Mouse (Mus musculus): ENCODE results near the gene Tial1. TPM values are rescaled to one million over a fixed set of nuclear protein-coding genes. Genes with fewer than 3 reads are reported as not detected.

The Tial1 gene
- polyA plus RNA-seq (2015; fragmentation: Nextera tagmentation; extraction: Ambion mirVana): 23.5 and 27.4 TPM in 2 replicates

DNA sequence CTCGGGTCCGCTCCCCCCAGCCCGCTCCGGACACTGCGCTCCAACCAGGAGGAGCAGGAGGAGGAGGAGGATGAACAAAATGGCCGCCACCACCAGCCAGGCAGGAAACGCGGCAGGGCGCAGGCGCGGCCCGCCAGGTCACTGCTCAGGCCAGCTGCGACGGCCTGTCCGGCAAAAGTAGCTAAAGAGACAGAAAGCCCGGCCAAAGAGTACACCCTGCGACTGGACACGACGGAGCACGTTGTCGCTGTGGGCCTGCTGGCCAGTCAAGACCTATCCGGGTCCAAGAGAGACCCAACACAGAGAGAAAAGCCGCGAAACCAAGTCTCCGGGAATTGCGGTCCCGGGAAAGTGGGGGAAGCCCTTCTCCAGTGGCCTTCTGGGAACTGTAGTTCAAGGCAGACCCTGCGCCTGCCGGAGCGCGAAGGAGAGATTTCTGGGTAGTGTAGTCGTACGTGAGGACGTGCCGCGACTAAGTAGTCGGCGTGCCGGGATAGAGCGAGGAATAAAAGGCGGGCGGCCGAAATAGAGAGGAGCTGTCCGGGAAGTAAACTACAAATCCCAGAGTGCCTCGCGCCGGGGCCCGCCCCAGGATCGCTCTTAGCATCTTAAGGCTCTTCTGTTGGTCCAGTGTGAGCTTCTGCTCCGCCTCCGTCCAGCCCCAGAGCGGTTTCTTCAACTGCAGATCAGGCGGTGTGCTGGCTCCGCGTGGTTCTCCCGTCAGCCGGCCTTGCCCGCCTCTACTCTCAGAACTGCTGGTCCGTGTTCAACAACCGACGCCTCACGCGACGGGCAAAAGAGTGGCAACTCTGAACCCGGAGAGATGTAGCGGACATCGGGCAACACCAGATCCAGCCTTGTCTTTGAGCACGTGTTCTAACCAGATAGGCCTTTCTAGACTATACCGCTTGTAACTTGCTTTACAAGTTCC is at the start of gene Tial1:
Tial1 (minus strand) TSS at position 433 of the 931 bp plus-strand sequence.
- ATAC-seq (ENCODE audit: insufficient number of reproducible peaks, low FRiP score, low TSS enrichment, low read depth): peak; percentile 100
- H3K9me3 ChIP-seq: no peaks in the 10 kb centered on the region
- H3K9ac ChIP-seq: peak within 1 kb of the TSS; percentile 78
- H3K4me2 ChIP-seq: peak within 1 kb of the TSS; percentile 81
- peak within 1 kb of the TSS; percentile 84 for H3K4me3 ChIP-seq
- H3K4me1 ChIP-seq: peaks cover 16% of the 10 kb centered on the region
- H3K27me3 ChIP-seq: no peaks in the 10 kb centered on the region
- peak within 1 kb of the TSS; percentile 96 for H3K27ac ChIP-seq
- WGBS: under 1% methylated on average over 69 of the region's 69 CpGs
- H3K36me3 ChIP-seq: no peaks in the 10 kb centered on the region

DNA sequence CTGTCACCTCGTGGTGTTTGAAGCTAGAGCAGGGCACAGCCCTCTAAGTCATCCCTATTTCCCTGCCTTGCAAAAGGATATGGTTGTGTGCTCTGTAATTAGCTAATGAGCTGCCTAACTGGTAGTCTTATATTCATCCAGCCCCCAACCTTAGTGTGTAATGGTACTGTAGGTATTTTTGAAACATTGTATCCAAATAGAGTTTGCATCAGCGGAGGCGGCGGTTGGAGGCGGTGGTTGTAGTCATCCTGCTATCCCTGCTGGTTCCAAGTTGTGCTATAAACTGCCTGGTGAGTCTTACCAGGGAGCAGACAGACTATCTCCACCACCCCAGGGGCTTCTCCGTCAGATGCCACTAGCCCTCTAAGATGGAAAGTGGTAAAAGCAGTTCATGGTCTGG is 42.6 kb upstream of the Tial1 start:
- no peaks in the 10 kb centered on the region for H3K36me3 ChIP-seq
- H3K4me1 ChIP-seq: no peaks in the 10 kb centered on the region
- no peaks in the 10 kb centered on the region for H3K9me3 ChIP-seq
- H3K9ac ChIP-seq: no peak overlapping the region
- no peaks in the 10 kb centered on the region for H3K27me3 ChIP-seq
- ATAC-seq (ENCODE audit: insufficient number of reproducible peaks, low FRiP score, low TSS enrichment, low read depth): no peak
- no peak overlapping the region for H3K4me3 ChIP-seq
- H3K4me2 ChIP-seq: no peak overlapping the region
- WGBS: 81% methylated on average over 6 of the region's 6 CpGs
- H3K27ac ChIP-seq: no peak overlapping the region

DNA sequence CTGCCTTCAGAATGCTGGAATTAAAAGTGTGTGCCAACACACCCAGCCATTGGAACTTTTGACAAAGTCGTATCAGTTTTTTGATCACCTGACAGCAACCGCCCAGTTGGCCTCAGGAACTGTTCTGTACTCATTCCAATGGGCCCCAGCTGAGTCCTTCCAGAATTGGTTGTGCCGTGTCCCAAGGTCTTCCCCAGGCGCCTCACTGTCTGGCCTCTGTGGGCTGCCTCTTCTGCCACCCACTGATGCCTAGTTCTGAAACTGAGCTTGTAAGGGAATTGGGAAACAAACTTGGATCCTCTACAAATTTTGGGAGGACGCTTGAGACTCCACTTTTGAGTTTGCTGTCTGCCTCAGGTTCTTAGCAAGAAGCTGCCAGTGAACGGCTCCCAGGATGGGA is 38.3 kb upstream of the Tial1 start:
- WGBS: 66% methylated on average over 6 of the region's 6 CpGs
- no peak overlapping the region for H3K9ac ChIP-seq
- no peaks in the 10 kb centered on the region for H3K27me3 ChIP-seq

DNA sequence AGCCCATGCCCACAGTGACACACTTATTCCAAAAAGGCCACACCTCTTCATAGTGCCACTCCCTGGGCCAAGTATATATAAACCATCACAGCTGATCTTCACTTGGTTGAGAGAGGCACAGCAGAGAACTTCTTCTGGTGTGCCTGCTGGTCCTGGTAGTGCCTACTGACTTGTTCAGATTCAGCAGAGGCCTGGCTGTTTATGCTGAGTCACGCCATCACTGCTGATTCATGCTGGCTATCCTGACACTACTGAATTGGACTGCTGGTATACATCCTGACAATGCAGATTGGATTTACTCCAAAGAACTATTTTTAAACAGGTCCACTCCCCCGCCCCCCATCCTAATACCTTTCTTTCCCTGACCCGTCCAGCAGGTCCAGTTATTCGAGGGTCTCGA is 33.0 kb upstream of the Tial1 start:
- Histone ChIP-seq H3K27me3 (no peaks in the 10 kb centered on the region), H3K4me2 (no peak overlapping the region), H3K9ac (no peak overlapping the region), H3K4me3 (no peak overlapping the region), H3K27ac (no peak overlapping the region), H3K9me3 (no peaks in the 10 kb centered on the region), H3K36me3 (no peaks in the 10 kb centered on the region), H3K4me1 (no peaks in the 10 kb centered on the region)
- ATAC-seq (ENCODE audit: insufficient number of reproducible peaks, low FRiP score, low TSS enrichment, low read depth): no peak
- 88% methylated on average over 5 of the region's 5 CpGs for WGBS

More for the DNA sequence above, 38.3 kb upstream of the Tial1 start:
- H3K27ac ChIP-seq: no peak overlapping the region
- H3K9me3 ChIP-seq: no peaks in the 10 kb centered on the region
- H3K36me3 ChIP-seq: no peaks in the 10 kb centered on the region
- H3K4me1 ChIP-seq: no peaks in the 10 kb centered on the region
- H3K4me2 ChIP-seq: no peak overlapping the region
- no peak for ATAC-seq (ENCODE audit: insufficient number of reproducible peaks, low FRiP score, low TSS enrichment, low read depth)
- H3K4me3 ChIP-seq: no peak overlapping the region

DNA sequence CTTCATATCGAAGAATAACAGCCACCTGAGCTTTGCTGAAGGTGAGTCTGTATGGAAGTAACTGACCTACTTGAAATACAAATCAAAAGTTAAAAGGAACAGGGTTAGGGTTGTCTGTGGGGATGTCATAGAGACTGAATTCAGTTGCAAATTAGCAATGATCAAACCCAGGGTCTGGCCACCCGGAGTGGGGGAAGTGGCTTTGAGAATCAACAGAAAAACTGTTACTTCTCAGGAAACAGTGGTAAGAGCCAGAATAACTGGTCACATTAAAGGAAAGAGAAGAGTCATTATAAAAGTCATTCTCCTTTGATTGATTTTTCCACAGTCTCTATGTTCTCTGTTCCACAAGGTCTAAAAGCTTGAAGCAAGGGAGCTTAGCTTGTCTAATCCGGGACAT is 27.5 kb upstream of the Tial1 start:
- no peak overlapping the region for H3K9ac ChIP-seq
- H3K27me3 ChIP-seq: no peaks in the 10 kb centered on the region
- H3K9me3 ChIP-seq: no peaks in the 10 kb centered on the region
- WGBS: 94% methylated on average over 3 of the region's 3 CpGs
- no peaks in the 10 kb centered on the region for H3K4me1 ChIP-seq
- ATAC-seq (ENCODE audit: insufficient number of reproducible peaks, low FRiP score, low TSS enrichment, low read depth): no peak
- H3K36me3 ChIP-seq: no peaks in the 10 kb centered on the region
- no peak overlapping the region for H3K4me2 ChIP-seq
- H3K4me3 ChIP-seq: no peak overlapping the region
- H3K27ac ChIP-seq: no peak overlapping the region

DNA sequence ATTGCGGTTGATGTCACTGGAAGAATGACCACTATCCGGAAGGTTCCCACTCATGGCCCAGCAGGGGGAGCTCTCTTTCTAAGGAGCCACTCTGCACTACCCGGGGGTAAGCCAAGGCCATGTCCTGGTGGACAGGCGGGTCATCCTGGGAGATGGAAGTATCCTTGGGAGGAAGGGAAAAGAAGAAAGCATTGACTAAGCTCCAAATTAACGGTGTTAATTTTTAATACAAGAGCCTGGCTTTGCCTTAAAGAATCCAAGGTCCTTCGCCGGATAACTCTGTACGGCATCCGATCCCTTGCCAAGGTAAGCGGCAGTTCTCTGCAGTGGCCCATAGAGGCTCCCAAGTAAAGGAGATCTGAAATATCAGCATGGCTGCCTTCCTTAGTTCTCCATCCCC is 12.8 kb upstream of the Tial1 start:
- no peak for ATAC-seq (ENCODE audit: insufficient number of reproducible peaks, low FRiP score, low TSS enrichment, low read depth)
- Histone ChIP-seq H3K9ac (no peak overlapping the region), H3K27ac (no peak overlapping the region), H3K4me3 (0 out of 2 replicates have a peak overlapping the region, but pooled peaks have one; percentile 8), H3K4me2 (no peak overlapping the region), H3K9me3 (no peaks in the 10 kb centered on the region), H3K36me3 (no peaks in the 10 kb centered on the region), H3K27me3 (no peaks in the 10 kb centered on the region), H3K4me1 (no peaks in the 10 kb centered on the region)
- whole genome bisulfite sequencing: 32% methylated on average over 10 of the region's 10 CpGs

DNA sequence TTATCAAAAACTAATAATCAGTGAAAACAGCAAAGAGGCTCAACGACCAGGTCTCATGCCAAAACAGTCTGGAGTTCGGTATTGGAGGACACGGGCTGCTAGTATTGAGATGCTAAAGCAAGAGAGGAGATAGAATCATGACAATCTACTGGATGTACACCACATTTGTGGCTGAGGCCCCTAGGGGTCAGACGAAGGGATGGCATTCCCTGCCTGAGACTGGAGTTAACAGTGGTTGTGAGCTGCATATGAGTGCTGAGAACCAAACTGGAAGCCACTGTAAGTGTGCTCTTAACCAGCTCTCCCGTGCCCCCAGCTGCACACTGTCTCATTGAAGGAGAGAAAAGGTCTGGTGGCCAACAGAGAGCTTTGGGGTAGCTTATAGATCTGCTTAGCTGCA is 889 bp upstream of the Tial1 start:
- Histone ChIP-seq H3K27me3 (no peaks in the 10 kb centered on the region), H3K4me1 (peaks cover 15% of the 10 kb centered on the region), H3K9ac (no peak overlapping the region), H3K9me3 (no peaks in the 10 kb centered on the region), H3K27ac (no peak overlapping the region), H3K4me2 (peak overlapping the region; percentile 81), H3K36me3 (no peaks in the 10 kb centered on the region), H3K4me3 (peak overlapping the region; percentile 84)
- 75% methylated on average over 5 of the region's 5 CpGs for WGBS
- ATAC-seq (ENCODE audit: insufficient number of reproducible peaks, low FRiP score, low TSS enrichment, low read depth): no peak

DNA sequence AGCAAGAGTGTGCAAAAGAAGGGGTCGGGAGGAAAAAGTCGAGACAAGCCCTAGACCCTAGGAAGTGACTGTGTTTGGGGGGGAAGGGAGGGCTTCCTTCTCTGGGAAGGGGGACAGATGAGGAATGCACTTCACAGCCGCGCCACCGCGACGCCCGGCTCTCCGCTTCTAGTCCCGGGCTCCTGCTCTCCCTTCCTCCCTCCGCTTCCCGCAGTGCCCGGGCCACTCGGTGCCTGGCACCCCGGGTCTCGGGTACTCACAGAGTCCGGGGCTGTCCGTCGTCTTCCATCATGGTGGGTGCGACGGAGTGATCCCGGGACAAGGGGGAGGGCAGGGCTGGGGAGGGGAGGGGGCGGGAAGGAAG is 670 bp downstream of the Tial1 start:
- Histone ChIP-seq H3K4me3 (peak overlapping the region; percentile 84), H3K27me3 (no peaks in the 10 kb centered on the region), H3K36me3 (no peaks in the 10 kb centered on the region), H3K4me2 (peak overlapping the region; percentile 81), H3K9me3 (no peaks in the 10 kb centered on the region), H3K9ac (peak overlapping the region; percentile 78), H3K4me1 (peaks cover 16% of the 10 kb centered on the region), H3K27ac (peak overlapping the region; percentile 96)
- ATAC-seq (ENCODE audit: insufficient number of reproducible peaks, low FRiP score, low TSS enrichment, low read depth): no peak
- 0% methylated on average over 22 of the region's 23 CpGs for WGBS

DNA sequence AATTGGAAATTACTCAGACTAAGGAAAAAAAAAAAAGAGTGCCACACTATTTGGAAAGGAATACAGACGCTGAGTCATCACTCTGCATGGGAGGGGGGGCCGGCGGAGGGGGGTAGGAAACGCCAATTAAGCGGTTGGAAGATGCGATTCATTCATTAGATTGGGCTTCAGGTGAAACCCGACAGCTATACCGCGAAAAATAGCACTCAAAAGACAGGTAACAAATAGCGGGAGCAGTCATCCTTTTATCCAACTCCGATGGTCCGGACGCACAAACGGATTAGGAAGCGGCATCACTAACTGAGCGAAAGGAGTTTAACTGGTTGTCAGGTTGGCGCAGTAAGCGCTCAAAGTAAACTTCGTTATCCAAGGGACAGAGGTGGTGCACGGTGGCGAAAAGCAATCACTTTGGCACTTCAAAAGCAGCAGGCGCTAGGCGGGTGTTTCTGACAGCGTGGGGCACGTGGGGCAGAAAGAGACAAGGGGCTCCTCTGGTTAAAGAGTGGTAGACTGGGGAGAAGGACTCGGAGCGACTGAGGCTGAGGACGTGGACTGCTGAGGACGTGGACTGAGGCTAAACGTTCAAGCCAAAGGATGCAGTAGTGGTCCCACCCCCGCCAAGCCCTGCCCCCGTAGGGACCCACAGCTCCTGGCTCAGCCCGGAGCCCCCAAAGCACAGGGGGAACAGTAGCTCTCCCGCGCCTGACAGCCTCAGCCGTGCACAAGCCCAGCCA is 1.2 kb downstream of the Tial1 start:
- H3K4me1 ChIP-seq: peaks cover 16% of the 10 kb centered on the region
- H3K4me3 ChIP-seq: peak overlapping the region; percentile 84
- no peaks in the 10 kb centered on the region for H3K36me3 ChIP-seq
- under 1% methylated on average over 36 of the region's 36 CpGs for WGBS
- peak overlapping the region; percentile 96 for H3K27ac ChIP-seq
- no peak for ATAC-seq (ENCODE audit: insufficient number of reproducible peaks, low FRiP score, low TSS enrichment, low read depth)
- no peaks in the 10 kb centered on the region for H3K9me3 ChIP-seq
- no peaks in the 10 kb centered on the region for H3K27me3 ChIP-seq
- H3K9ac ChIP-seq: peak overlapping the region; percentile 78
- H3K4me2 ChIP-seq: peak overlapping the region; percentile 81

DNA sequence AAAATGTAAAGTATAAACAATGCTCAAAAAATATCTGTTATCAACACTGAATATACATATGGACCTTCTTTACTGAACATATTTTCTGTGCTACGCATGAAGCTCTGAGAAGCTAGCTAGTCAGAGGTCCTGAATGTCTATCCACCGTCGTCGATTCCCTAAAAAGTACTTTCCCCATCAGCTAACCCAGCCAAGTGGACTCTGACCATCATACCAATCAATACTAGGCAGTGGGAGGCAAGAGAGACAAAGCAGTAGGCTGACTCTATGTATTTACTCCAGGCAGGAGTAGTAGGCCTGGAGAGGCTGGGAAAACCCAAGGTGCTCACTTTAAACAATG is 1.8 kb downstream of the Tial1 start:
- Histone ChIP-seq H3K9ac (no peak overlapping the region; the same call in 1 of the 2 replicates), H3K9me3 (no peaks in the 10 kb centered on the region), H3K36me3 (no peaks in the 10 kb centered on the region), H3K27me3 (no peaks in the 10 kb centered on the region), H3K4me3 (peak overlapping the region; percentile 84), H3K4me2 (peak overlapping the region; percentile 81), H3K27ac (0 out of 2 replicates have a peak overlapping the region, but pooled peaks have one; percentile 96), H3K4me1 (peaks cover 16% of the 10 kb centered on the region)
- ATAC-seq (ENCODE audit: insufficient number of reproducible peaks, low FRiP score, low TSS enrichment, low read depth): no peak
- WGBS: 18% methylated on average over 4 of the region's 4 CpGs

DNA sequence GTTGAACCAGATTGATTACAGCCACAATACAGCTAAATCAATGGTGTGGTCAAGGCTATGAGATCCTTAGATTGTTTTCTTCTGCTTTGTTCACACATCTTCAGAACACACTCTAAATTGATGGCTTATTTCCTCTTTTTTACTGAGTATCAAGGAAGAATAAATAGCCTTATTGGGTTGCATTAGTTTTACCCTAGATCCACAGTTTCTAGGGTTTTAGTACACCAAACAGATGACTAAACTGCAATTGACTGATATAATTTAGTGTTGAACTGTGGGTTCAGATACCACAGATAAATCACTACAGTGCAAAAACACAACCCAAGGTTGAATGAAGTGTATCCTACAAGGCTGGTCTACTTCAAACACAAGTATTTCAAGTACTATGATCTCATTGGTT is 3.5 kb downstream of the Tial1 start:
- H3K36me3 ChIP-seq: peaks cover 14% of the 10 kb centered on the region
- no peaks in the 10 kb centered on the region for H3K27me3 ChIP-seq
- H3K27ac ChIP-seq: no peak overlapping the region
- no peak for ATAC-seq (ENCODE audit: insufficient number of reproducible peaks, low FRiP score, low TSS enrichment, low read depth)
- H3K9me3 ChIP-seq: no peaks in the 10 kb centered on the region
- no peak overlapping the region for H3K9ac ChIP-seq
- peaks cover 16% of the 10 kb centered on the region for H3K4me1 ChIP-seq
- no peak overlapping the region for H3K4me3 ChIP-seq
- H3K4me2 ChIP-seq: no peak overlapping the region

DNA sequence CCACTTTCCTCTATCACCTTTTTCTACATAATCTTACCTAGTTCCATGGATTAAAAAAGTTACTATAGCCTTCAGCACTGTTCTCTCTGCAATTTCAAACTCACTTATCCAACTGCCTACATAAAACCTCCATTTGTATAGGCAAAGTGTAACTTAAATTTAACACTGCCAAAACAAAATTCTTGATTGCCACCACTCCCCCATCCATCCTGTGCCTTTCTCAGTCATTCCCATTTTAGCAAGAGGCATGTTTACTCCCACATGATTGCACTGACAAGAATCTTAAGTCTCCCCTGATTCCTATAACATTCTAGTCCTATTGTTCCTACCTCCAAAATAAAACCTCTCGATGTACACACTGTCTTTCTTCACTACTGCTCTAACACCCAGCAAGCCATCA is 8.8 kb downstream of the Tial1 start:
- H3K4me3 ChIP-seq: no peak overlapping the region
- peaks cover 43% of the 10 kb centered on the region for H3K36me3 ChIP-seq
- peaks cover 2% of the 10 kb centered on the region; the same call in 1 of the 2 replicates for H3K4me1 ChIP-seq
- no peak overlapping the region for H3K27ac ChIP-seq
- H3K4me2 ChIP-seq: no peak overlapping the region
- H3K9ac ChIP-seq: no peak overlapping the region
- no peaks in the 10 kb centered on the region for H3K9me3 ChIP-seq
- 90% methylated on average over 1 of the region's 1 CpGs for WGBS
- H3K27me3 ChIP-seq: no peaks in the 10 kb centered on the region
- no peak for ATAC-seq (ENCODE audit: insufficient number of reproducible peaks, low FRiP score, low TSS enrichment, low read depth)
